In genomic region chr2:117249255-117250000, GRCm38 (mm10) we compare ENCODE assay signal across 7 mouse cellular contexts. TPM values are rescaled to one million over a fixed set of nuclear protein-coding genes. Genes with fewer than 3 reads are reported as not detected.
A peak's percentile ranks its signal among the peaks of the same experiment; 100 is the strongest.
DNase-seq lines count a peak whose midpoint lies in the region; ATAC-seq and TF ChIP-seq lines count a peak whose summit lies in the region.

Gene Fam98b, plus strand, starts transcription at chr2:117249739.

- 0 out of 2 replicates have a peak, but pooled peaks cover under 1% of the 10 kb centered on the region for H3K27me3 ChIP-seq in embryonic facial prominence, embryonic 10.5 days (replicated peaks; ENCODE audit: low read depth, poor library complexity, severe bottlenecking)
- no peaks in the 10 kb centered on the region for H3K27me3 ChIP-seq in intestine, postnatal 0 days (replicated peaks; ENCODE audit: control insufficient read depth, insufficient read depth, low read length)
- no peaks in the 10 kb centered on the region for H3K27me3 ChIP-seq in midbrain, embryonic 12.5 days
- 0 out of 2 replicates have a peak, but pooled peaks cover 1% of the 10 kb centered on the region for H3K27me3 ChIP-seq in small intestine, adult 2 months (ENCODE audit: control insufficient read depth, insufficient read depth, low read length)

- peak; percentile 96 for ATAC-seq in intestine, postnatal 0 days
- peak; percentile 96 for ATAC-seq in midbrain, embryonic 12.5 days (ENCODE audit: low FRiP score, low read depth)

- H3K9me3 ChIP-seq in embryonic facial prominence, embryonic 10.5 days, result no peaks in the 10 kb centered on the region
- H3K9me3 ChIP-seq in intestine, postnatal 0 days (ENCODE audit: control insufficient read depth), result no peaks in the 10 kb centered on the region
- H3K9me3 ChIP-seq in midbrain, embryonic 12.5 days, result no peaks in the 10 kb centered on the region

- under 1% methylated on average over 33 of the region's 33 CpGs for WGBS in embryonic facial prominence, embryonic 10.5 days
- WGBS in intestine, postnatal 0 days, result under 1% methylated on average over 33 of the region's 33 CpGs
- under 1% methylated on average over 33 of the region's 33 CpGs for WGBS in midbrain, embryonic 12.5 days
- WGBS in small intestine, adult 2 months, result under 1% methylated on average over 33 of the region's 33 CpGs

- peak; percentile 20 for TF ChIP-seq POLR2A in small intestine, adult 2 months (IDR thresholded peaks at IDR 0.05; ENCODE audit: low read depth, low read length)

- peak; percentile 66 for TF ChIP-seq CTCF in intestine, postnatal 0 days (IDR thresholded peaks at IDR 0.05; ENCODE audit: low read depth)
- peak; percentile 45; the same call in 1 of the 2 replicates for TF ChIP-seq CTCF in small intestine, adult 2 months (IDR thresholded peaks at IDR 0.05; ENCODE audit: extremely low read depth, insufficient read length, insufficient replicate concordance, low read depth, low read length)

- peak within 1 kb of the TSS; percentile 82 for H3K4me2 ChIP-seq in intestine, postnatal 0 days (replicated peaks; ENCODE audit: low read depth)
- peak within 1 kb of the TSS; percentile 59 for H3K4me2 ChIP-seq in midbrain, embryonic 12.5 days (replicated peaks)

- H3K36me3 ChIP-seq in embryonic facial prominence, embryonic 10.5 days (replicated peaks), result peaks cover 10% of the 10 kb centered on the region; the same call in 1 of the 2 replicates
- H3K36me3 ChIP-seq in intestine, postnatal 0 days (ENCODE audit: control insufficient read depth, insufficient read depth), result no peaks in the 10 kb centered on the region
- H3K36me3 ChIP-seq in midbrain, embryonic 12.5 days, result no peaks in the 10 kb centered on the region
- no peaks in the 10 kb centered on the region for H3K36me3 ChIP-seq in small intestine, adult 2 months (ENCODE audit: control insufficient read depth, insufficient read depth, low read length)

- intact Hi-C loops in left cerebral cortex, postnatal 4 days (cut with DNase I), result no loop called here

- H3K27ac ChIP-seq in embryonic facial prominence, embryonic 10.5 days (replicated peaks), result peak within 1 kb of the TSS; percentile 99
- peak within 1 kb of the TSS; percentile 75 for H3K27ac ChIP-seq in intestine, postnatal 0 days (ENCODE audit: low read depth, low read length)
- peak within 1 kb of the TSS; percentile 92 for H3K27ac ChIP-seq in midbrain, embryonic 12.5 days (replicated peaks)
- peak within 1 kb of the TSS; percentile 63; the same call in 1 of the 2 replicates for H3K27ac ChIP-seq in small intestine, adult 2 months (ENCODE audit: insufficient read depth, low read depth, low read length)

- H3K4me3 ChIP-seq in embryonic facial prominence, embryonic 10.5 days, result peak within 1 kb of the TSS; percentile 93
- H3K4me3 ChIP-seq in intestine, postnatal 0 days (ENCODE audit: low read depth, low read length), result peak within 1 kb of the TSS; percentile 89
- H3K4me3 ChIP-seq in midbrain, embryonic 12.5 days, result peak within 1 kb of the TSS; percentile 92
- peak within 1 kb of the TSS; percentile 99 for H3K4me3 ChIP-seq in small intestine, adult 2 months (ENCODE audit: low read depth, low read length)

- DNase-seq in adrenal gland, postnatal 10 days, result peak; percentile 94
- DNase-seq in embryonic facial prominence, embryonic 10.5 days (ENCODE audit: low spot score), result peak; percentile 93
- peak; percentile 72 for DNase-seq in gonadal fat pad, adult 2 months (ENCODE audit: low read depth)
- peak; percentile 87 for DNase-seq in left cerebral cortex, postnatal 4 days

- peaks cover 9% of the 10 kb centered on the region for H3K4me1 ChIP-seq in embryonic facial prominence, embryonic 10.5 days
- no peaks in the 10 kb centered on the region for H3K4me1 ChIP-seq in intestine, postnatal 0 days (replicated peaks; ENCODE audit: control insufficient read depth, insufficient read depth, low read length)
- peaks cover 15% of the 10 kb centered on the region for H3K4me1 ChIP-seq in midbrain, embryonic 12.5 days
- no peaks in the 10 kb centered on the region; the same call in 1 of the 2 replicates for H3K4me1 ChIP-seq in small intestine, adult 2 months (ENCODE audit: control insufficient read depth, insufficient read depth, insufficient read length, low read length)

- peak within 1 kb of the TSS; percentile 81 for H3K9ac ChIP-seq in intestine, postnatal 0 days (ENCODE audit: low read depth, low read length)
- peak within 1 kb of the TSS; percentile 91 for H3K9ac ChIP-seq in midbrain, embryonic 12.5 days (replicated peaks)

RNA-seq across cellular contexts. Expression of gene Fam98b, which starts in this region (rescaled TPM):
- 10 to 100 TPM; 29.5 to 31.2 TPM for total RNA-seq in adrenal gland, postnatal 10 days (2021)
- polyA plus RNA-seq in embryonic facial prominence, embryonic 10.5 days (2016; fragmentation: Nextera tagmentation; extraction: Ambion mirVana), result 19.8 and 19.9 TPM in 2 replicates
- polyA plus RNA-seq in gonadal fat pad, adult 2 months (2012; rRNA removed), result 5.4 and 7.6 TPM in 2 replicates
- polyA plus RNA-seq in intestine, postnatal 0 days (2015; fragmentation: Nextera tagmentation; extraction: Ambion mirVana), result 8.5 and 9.0 TPM in 2 replicates
- total RNA-seq in left cerebral cortex, postnatal 4 days (2021), result 10 to 100 TPM; 63.0 to 63.1 TPM
- polyA plus RNA-seq in midbrain, embryonic 12.5 days (2016; fragmentation: Nextera tagmentation; extraction: Ambion mirVana), result 19.6 and 20.9 TPM in 2 replicates
- polyA plus RNA-seq in small intestine, adult 2 months (2012; rRNA removed), result 1.2 and 2.5 TPM in 2 replicates

Comparison
In these comparisons a context has a peak if more than half of its experiments do, and no peak if none do; other contexts are left out.
1. Peak in every context shown above with its lines: DNase-seq, ATAC-seq, H3K4me3 ChIP-seq and H3K27ac ChIP-seq.